Mouse (Mus musculus) T-helper 2 cell (primary cell): ENCODE measurements around the gene Mest.

Experiments
- in situ Hi-C: fragments of 300-600 bp; cut with MboI, MseI; formaldehyde crosslinking; loops from one replicate; pipeline ENCODE4 v1.15.1; 2025; ENCODE audit warnings: high pct_unique_total_duplicates

The Mest gene

GRCm38 (mm10) chr6:30737548-30738463 lies 14.5 kb downstream of the Mest start:
- in situ Hi-C loops, result loop anchor here (10.0 kb wide), 2 partner anchors 213 to 247 kb away; no protein-coding TSS in a partner anchor

- in situ Hi-C loops, result loop anchor here (10.0 kb wide), 2 partner anchors 214 to 246 kb away; no protein-coding TSS in a partner anchor
Observed at GRCm38 (mm10) chr6:30738464-30739006, 15.2 kb downstream of the Mest start.

- in situ Hi-C loops, result loop anchor here (10.0 kb wide), 2 partner anchors 214 to 246 kb away; no protein-coding TSS in a partner anchor
Observed at GRCm38 (mm10) chr6:30739177-30739747, 15.9 kb downstream of the Mest start.

GRCm38 (mm10) chr6:30744846-30745245 lies 21.5 kb downstream of the Mest start:
- in situ Hi-C loops, result loop anchor here (5.0 kb wide), 1 partner anchor 57 kb away; no protein-coding TSS in a partner anchor

- in situ Hi-C loops, result loop anchor here (5.0 kb wide), 1 partner anchor 57 kb away; no protein-coding TSS in a partner anchor
Observed at GRCm38 (mm10) chr6:30745591-30745990, 22.2 kb downstream of the Mest start.

- in situ Hi-C loops, result loop anchor here (5.0 kb wide), 1 partner anchor 55 kb away; no protein-coding TSS in a partner anchor
Observed at GRCm38 (mm10) chr6:30747631-30748357, 24.4 kb downstream of the Mest start.

GRCm38 (mm10) chr6:30748358-30748910 lies 25.1 kb downstream of the Mest start:
- in situ Hi-C loops, result loop anchor here (5.0 kb wide), 1 partner anchor 54 kb away; no protein-coding TSS in a partner anchor

- in situ Hi-C loops, result loop anchor here (5.0 kb wide), 1 partner anchor 53 kb away; no protein-coding TSS in a partner anchor
Observed at GRCm38 (mm10) chr6:30749042-30749689, 25.8 kb downstream of the Mest start.

- in situ Hi-C loops, result loop anchor here (5.0 kb wide), 1 partner anchor 52 kb away; no protein-coding TSS in a partner anchor
Observed at GRCm38 (mm10) chr6:30749892-30750291, 26.5 kb downstream of the Mest start.

- in situ Hi-C loops, result no loop called here
Observed at GRCm38 (mm10) chr6:30750482-30750881, 27.1 kb downstream of the Mest start.

- in situ Hi-C loops, result no loop called here
Observed at GRCm38 (mm10) chr6:30751209-30751608, 27.9 kb downstream of the Mest start.
